Mouse (Mus musculus) limb, embryonic 12.5 days (tissue): Measurements from ENCODE around the gene Ccdc91. TPM values are rescaled to one million over a fixed set of nuclear protein-coding genes. Genes with fewer than 3 reads are reported as not detected.

Experiments
- ATAC-seq: fragments of 200-750 bp; cut with Nextera tagmentation; 2 replicates; pipeline ENCODE4 v1.8.0; 2017; ENCODE audit warnings: low read depth, moderate TSS enrichment; ENCODE audit not compliant: insufficient number of reproducible peaks, insufficient read depth, low FRiP score, low TSS enrichment
- H3K27ac ChIP-seq: fragments of 300-500 bp; sonication (generic); 2 replicates; pipeline ENCODE4 v1.5.1; 2016; ENCODE audit warnings: mild to moderate bottlenecking, moderate library complexity
- H3K27me3 ChIP-seq: fragments of 300-500 bp; sonication (generic); 2 replicates; pipeline ENCODE4 v1.6.1; 2016; ENCODE audit warnings: mild to moderate bottlenecking, moderate library complexity
- H3K36me3 ChIP-seq: fragments of 300-500 bp; sonication (generic); 2 replicates; pipeline ENCODE4 v1.6.1; 2016; ENCODE audit warnings: mild to moderate bottlenecking, moderate library complexity
- H3K4me1 ChIP-seq: fragments of 300-500 bp; sonication (generic); replicated peaks from 2 replicates; pipeline ENCODE4 v1.6.1; 2016
- H3K4me2 ChIP-seq: fragments of 300-500 bp; sonication (generic); 2 replicates; pipeline ENCODE4 v1.6.1; 2016; ENCODE audit warnings: mild to moderate bottlenecking, moderate library complexity
- H3K4me3 ChIP-seq: fragments of 300-500 bp; sonication (generic); replicated peaks from 2 replicates; pipeline ENCODE4 v1.5.1; 2016; ENCODE audit warnings: mild to moderate bottlenecking
- H3K9ac ChIP-seq: fragments of 300-500 bp; sonication (generic); replicated peaks from 2 replicates; pipeline ENCODE4 v1.6.1; 2016; ENCODE audit warnings: mild to moderate bottlenecking, moderate library complexity
- H3K9me3 ChIP-seq: fragments of 300-500 bp; sonication (generic); 2 replicates; pipeline ENCODE4 v1.6.1; 2016; ENCODE audit warnings: mild to moderate bottlenecking, moderate library complexity
- WGBS: fragments of 180-500 bp; shearing (Covaris S2); methylation state at CpG from one replicate; pipeline ENCODE4 v1.1.7; 2016; 5-methylcytosine and 5-hydroxymethylcytosine counted together
- polyA plus RNA-seq: library from polyadenylated mRNA; unstranded; fragments of >200 nt; fragmentation: Nextera tagmentation; extraction: Ambion mirVana; gene quantifications from 2 replicates; pipeline ENCODE4 v1.2.1, GENCODE M21; 2016

Gene Ccdc91
- polyA plus RNA-seq, 1 experiment from 2014 or later, result 27.8 TPM

DNA sequence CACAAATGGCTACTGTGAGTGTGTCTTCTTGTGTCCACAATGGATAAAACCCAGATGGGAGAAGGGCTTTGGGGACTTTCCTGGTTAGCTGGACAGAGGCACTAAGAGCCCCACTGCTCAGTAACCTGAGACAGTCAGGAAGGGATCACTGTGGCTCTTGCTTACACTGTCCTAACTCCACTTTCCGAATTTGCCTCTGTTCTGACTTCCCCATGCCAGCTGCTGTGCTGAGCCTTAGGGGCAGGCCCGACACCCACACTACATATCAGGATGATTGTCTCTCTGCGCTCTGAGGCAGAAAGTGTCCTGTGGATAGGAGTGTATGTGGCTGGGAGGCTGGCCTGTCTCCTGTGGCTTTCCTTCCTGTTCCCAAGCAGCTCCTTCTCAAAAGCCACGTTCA, 97.5 kb downstream of the Ccdc91 start:
- 56% methylated on average over 4 of the region's 4 CpGs for WGBS
- H3K36me3 ChIP-seq, result no peaks in the 10 kb centered on the region
- no peak overlapping the region for H3K4me3 ChIP-seq
- peaks cover 9% of the 10 kb centered on the region for H3K4me1 ChIP-seq
- H3K27ac ChIP-seq, result no peak overlapping the region
- H3K9me3 ChIP-seq, result no peaks in the 10 kb centered on the region
- no peaks in the 10 kb centered on the region for H3K27me3 ChIP-seq
- no peak overlapping the region for H3K4me2 ChIP-seq
- no peak for ATAC-seq
- H3K9ac ChIP-seq, result no peak overlapping the region

DNA sequence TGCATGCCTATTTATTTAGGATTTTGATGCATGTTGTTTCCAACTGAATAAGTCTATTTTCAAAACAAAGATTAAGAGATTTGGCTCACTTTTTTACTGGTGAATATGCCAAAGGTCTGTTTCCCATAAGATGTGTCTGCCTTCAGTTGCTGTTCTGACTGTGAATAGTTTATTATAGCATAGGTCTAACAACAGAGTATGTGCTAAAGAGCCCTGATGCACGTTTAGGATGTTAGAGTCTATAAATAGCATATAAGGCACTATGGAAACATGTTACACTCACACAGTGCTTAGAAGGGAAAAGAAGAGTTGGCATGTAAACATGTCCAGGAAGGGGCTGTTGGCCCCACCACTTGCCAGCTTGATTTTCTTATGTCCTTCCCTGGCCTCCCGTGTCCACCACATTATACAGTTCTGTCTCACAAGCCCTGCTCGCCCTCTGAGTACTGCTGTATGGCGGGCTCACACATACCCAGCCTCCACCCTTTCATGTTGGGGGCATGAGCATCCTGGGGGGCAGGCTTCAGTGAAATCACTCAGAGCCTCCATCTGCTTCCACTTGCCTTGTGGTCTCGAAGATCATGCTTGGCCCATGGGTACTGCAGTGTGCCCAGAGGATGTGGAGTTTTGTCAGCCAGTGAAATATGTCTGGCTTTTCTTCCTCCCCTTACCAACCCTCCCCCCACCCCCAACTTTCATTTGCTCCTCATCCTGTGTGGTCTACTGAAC, 99.0 kb downstream of the Ccdc91 start:
- no peak for ATAC-seq
- Histone ChIP-seq H3K4me2 (no peak overlapping the region), H3K27me3 (no peaks in the 10 kb centered on the region), H3K4me3 (no peak overlapping the region), H3K27ac (peak overlapping the region; percentile 7; the same call in 1 of the 2 replicates), H3K36me3 (no peaks in the 10 kb centered on the region), H3K9me3 (no peaks in the 10 kb centered on the region), H3K4me1 (peaks cover 9% of the 10 kb centered on the region), H3K9ac (no peak overlapping the region)
- 49% methylated on average over 5 of the region's 5 CpGs for WGBS

DNA sequence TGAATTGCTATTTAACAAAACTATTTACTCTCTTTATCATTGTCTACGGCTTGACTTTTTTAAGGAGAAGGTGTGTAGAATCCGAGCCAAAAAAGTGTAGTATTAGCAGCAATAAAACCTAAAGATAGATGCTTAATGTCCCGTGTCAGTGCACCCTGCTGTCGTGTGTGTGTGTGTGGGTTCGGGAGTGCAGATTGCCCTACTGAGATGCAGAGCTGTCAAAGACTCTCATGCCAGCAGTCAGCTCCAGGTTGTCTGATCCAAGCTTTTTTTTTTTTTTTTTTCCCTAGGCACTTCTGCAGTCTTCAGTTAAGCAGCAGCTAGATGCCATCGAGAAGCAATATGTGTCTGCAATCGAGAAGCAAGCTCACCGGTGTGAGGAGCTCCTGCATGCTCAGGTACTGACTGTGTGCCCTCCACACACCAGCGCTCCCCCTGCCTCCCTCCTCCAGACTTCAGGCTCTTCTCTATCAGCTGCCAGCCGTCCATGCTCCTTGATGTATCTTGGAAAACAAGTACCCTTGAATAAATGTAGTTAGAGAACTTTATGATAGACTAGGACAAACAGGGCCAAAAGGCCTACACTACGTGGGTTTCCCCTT, 99.7 kb downstream of the Ccdc91 start:
- Histone ChIP-seq H3K4me3 (no peak overlapping the region), H3K9me3 (no peaks in the 10 kb centered on the region), H3K27me3 (no peaks in the 10 kb centered on the region), H3K36me3 (no peaks in the 10 kb centered on the region), H3K27ac (no peak overlapping the region), H3K4me1 (peaks cover 9% of the 10 kb centered on the region), H3K9ac (no peak overlapping the region), H3K4me2 (no peak overlapping the region)
- ATAC-seq, result no peak
- 52% methylated on average over 11 of the region's 11 CpGs for WGBS

DNA sequence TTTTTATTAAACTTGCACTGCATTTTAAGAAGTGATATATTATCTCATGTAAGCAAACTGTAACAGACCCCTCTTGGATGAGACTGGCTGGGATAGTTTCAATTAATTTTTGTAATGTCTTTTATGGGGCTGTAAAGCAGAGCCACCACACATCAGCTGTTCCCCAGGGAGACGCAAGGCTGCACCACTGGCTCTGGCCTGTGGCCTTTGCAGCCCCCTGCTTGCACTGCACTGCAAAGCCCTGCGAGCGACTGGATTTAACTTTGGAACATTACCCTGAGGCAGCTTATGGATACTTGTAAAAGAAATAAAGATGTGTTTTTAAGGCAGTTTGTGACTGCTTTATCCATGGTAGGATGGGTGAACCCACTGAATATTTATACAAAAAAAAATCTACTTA, 112.0 kb downstream of the Ccdc91 start:
- Histone ChIP-seq H3K4me3 (no peak overlapping the region), H3K9me3 (no peaks in the 10 kb centered on the region), H3K36me3 (no peaks in the 10 kb centered on the region), H3K27ac (no peak overlapping the region), H3K27me3 (no peaks in the 10 kb centered on the region), H3K4me1 (peaks cover 24% of the 10 kb centered on the region), H3K9ac (no peak overlapping the region), H3K4me2 (no peak overlapping the region)
- WGBS, result 22% methylated on average over 3 of the region's 3 CpGs
- ATAC-seq, result no peak

DNA sequence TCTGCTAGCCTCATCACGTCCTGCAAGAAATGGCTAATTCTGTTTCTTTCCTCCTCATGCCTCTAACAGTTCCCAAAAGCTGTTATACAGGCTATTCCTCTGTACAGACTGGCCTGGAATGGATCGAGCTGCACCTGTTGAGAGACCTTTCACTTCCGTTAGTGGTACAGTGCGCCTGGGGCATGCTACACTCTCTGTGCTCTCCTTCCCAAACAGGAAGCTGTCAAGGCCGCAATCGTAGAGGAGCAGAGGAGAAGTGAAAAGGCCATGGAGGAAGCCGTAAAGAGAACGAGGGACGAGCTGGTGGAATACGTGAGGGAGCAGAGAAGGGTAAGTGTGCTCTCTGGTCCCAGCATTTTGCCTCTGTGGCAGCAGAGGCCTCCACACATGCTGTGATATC, 131.0 kb downstream of the Ccdc91 start:
- Histone ChIP-seq H3K27me3 (no peaks in the 10 kb centered on the region), H3K36me3 (no peaks in the 10 kb centered on the region), H3K27ac (no peak overlapping the region), H3K4me3 (no peak overlapping the region), H3K4me2 (no peak overlapping the region), H3K9ac (no peak overlapping the region), H3K9me3 (no peaks in the 10 kb centered on the region), H3K4me1 (no peaks in the 10 kb centered on the region; the same call in 1 of the 2 replicates)
- WGBS, result 71% methylated on average over 10 of the region's 10 CpGs
- ATAC-seq, result no peak

DNA sequence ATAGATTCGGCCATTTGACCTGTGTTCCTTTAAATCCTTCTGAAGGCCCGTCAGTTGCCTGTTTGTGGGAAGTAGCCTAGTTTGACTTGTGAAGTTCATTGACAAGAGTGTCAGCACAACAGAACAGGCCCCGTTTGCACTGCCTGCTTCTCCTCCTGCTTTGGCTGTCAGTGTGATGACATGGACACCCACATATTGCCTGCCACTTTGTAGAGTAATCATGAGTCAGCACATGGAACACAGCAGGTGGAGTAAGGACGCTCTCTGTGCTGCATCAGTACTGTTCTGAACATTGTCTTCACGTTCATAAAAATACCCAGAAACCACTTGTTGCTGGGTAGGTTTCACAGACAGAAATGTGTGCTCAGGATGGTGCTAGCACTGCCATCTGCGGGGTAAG, 132.0 kb downstream of the Ccdc91 start:
- Histone ChIP-seq H3K9ac (no peak overlapping the region), H3K27ac (no peak overlapping the region), H3K9me3 (no peaks in the 10 kb centered on the region), H3K4me1 (no peaks in the 10 kb centered on the region; the same call in 1 of the 2 replicates), H3K36me3 (no peaks in the 10 kb centered on the region), H3K4me2 (no peak overlapping the region), H3K27me3 (no peaks in the 10 kb centered on the region), H3K4me3 (no peak overlapping the region)
- whole genome bisulfite sequencing, result 75% methylated on average over 6 of the region's 6 CpGs
- no peak for ATAC-seq

DNA sequence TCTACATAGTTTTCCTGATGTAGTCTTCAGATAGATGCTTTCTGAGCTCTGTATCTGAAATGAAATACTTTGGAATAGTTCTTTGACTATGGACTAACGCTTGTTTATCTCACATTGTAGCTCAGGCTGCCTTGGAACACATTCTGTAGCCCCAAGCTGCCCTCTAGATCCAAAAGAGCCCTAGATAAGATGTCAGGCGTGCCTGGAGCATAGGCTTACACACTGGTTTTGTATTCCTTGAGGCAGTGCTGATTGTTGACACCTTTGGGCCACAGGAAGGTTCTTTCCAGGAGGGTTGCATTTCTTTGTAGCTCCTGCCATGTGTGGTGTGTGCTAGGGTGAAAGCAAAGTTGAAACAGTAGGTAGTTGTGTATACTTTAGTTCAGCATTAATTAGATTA, 139.7 kb downstream of the Ccdc91 start:
- Histone ChIP-seq H3K27ac (no peak overlapping the region), H3K4me1 (no peaks in the 10 kb centered on the region), H3K36me3 (no peaks in the 10 kb centered on the region; the same call in 1 of the 2 replicates), H3K9me3 (no peaks in the 10 kb centered on the region), H3K4me2 (no peak overlapping the region), H3K27me3 (no peaks in the 10 kb centered on the region), H3K4me3 (no peak overlapping the region), H3K9ac (no peak overlapping the region)
- ATAC-seq, result no peak
- 83% methylated on average over 2 of the region's 2 CpGs for whole genome bisulfite sequencing

DNA sequence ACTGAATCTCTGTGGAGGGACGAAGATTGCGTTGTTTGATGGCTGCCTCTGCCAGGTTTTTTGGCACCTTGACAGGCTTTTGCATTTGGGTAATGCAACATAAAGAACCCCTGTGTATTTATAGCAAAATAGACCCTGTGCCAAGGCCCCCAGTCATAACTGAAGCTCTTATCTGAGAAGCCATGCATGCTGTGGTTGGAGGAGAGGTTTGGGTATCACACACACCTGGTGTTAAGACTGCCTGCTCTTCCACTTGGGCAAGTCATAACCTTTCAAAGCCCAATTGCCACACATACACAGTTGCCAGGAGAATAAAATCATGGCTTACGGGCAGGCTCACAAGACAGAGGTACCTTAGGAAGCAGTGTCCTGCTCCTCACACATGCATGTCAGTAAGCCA, 147.5 kb downstream of the Ccdc91 start:
- Histone ChIP-seq H3K36me3 (no peaks in the 10 kb centered on the region), H3K9me3 (no peaks in the 10 kb centered on the region), H3K9ac (no peak overlapping the region), H3K4me3 (no peak overlapping the region), H3K4me1 (peaks cover 3% of the 10 kb centered on the region; the same call in 1 of the 2 replicates), H3K27me3 (no peaks in the 10 kb centered on the region), H3K4me2 (no peak overlapping the region), H3K27ac (no peak overlapping the region)
- 91% methylated on average over 3 of the region's 3 CpGs for WGBS
- no peak for ATAC-seq

DNA sequence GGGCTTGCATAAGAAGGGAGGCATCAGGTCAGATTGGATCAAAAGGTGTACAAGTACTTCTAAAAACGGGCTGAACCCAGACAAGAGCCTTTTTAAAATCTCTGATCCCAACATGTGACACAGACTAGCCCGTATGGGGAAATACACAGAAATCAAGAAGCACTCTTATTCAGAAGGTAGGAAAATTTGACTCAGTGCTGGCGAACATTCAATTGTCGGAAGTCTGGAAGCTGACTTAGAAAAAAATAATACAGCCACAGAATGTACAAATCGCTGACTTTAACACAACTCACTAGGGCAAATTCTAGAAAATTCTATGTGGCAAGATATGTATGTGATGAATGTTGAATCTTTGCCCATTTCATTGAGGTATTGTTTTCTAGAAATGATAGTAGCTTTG, 160.8 kb downstream of the Ccdc91 start:
- no peak overlapping the region for H3K4me2 ChIP-seq
- H3K36me3 ChIP-seq, result peaks cover 3% of the 10 kb centered on the region; the same call in 1 of the 2 replicates
- H3K9ac ChIP-seq, result no peak overlapping the region
- H3K4me3 ChIP-seq, result no peak overlapping the region
- H3K27ac ChIP-seq, result no peak overlapping the region
- no peaks in the 10 kb centered on the region for H3K4me1 ChIP-seq
- H3K27me3 ChIP-seq, result no peaks in the 10 kb centered on the region
- no peak for ATAC-seq
- no peaks in the 10 kb centered on the region for H3K9me3 ChIP-seq
- WGBS, result 87% methylated on average over 5 of the region's 5 CpGs

DNA sequence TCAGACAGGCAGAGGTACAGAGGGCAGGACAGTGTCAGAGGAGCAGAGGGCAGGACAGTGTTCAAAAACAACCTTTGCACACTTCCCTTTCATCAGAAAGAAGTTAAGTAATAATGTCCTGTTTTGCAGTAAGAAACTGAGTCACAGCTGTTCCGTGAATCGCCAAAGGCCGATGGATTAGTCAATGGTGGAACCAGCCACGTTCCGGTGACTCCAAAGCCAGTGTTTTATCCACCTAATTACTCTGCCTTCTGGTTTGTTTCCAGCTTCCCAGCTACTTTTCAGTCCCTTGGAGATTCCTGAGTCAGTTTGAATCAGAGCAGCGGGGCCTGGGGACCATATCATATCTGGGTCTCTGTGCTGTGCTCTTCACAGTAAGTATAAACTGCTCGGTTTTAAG, 168.2 kb downstream of the Ccdc91 start:
- no peaks in the 10 kb centered on the region for H3K9me3 ChIP-seq
- H3K27me3 ChIP-seq, result no peaks in the 10 kb centered on the region; the same call in 1 of the 2 replicates
- no peaks in the 10 kb centered on the region for H3K36me3 ChIP-seq
- H3K4me2 ChIP-seq, result no peak overlapping the region
- 86% methylated on average over 7 of the region's 7 CpGs for WGBS
- peaks cover 15% of the 10 kb centered on the region; the same call in 1 of the 2 replicates for H3K4me1 ChIP-seq
- H3K27ac ChIP-seq, result no peak overlapping the region
- H3K9ac ChIP-seq, result no peak overlapping the region
- no peak for ATAC-seq
- no peak overlapping the region for H3K4me3 ChIP-seq

DNA sequence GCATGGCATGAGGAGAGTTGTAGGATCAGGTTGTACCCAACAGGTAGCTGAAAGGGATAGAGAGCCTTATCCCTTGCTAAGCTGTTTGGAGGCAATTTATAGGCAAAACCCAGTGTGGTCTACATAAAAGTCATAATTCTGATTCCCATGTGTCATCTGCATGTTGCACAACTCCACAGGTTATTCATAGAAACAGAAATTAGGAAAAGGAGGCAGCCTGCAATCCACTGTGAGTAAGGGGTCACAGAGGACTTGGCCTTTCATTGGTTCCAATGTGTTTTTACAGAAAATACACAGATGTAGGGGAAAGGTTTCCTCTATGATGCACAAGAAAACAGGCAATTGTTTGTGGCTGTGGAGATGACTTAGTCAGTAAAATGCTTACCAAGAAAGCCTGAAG, 168.8 kb downstream of the Ccdc91 start:
- H3K27ac ChIP-seq, result no peak overlapping the region
- no peaks in the 10 kb centered on the region for H3K9me3 ChIP-seq
- H3K4me1 ChIP-seq, result peaks cover 15% of the 10 kb centered on the region; the same call in 1 of the 2 replicates
- H3K36me3 ChIP-seq, result no peaks in the 10 kb centered on the region
- no peak overlapping the region for H3K4me2 ChIP-seq
- H3K9ac ChIP-seq, result no peak overlapping the region
- ATAC-seq, result no peak
- no peaks in the 10 kb centered on the region; the same call in 1 of the 2 replicates for H3K27me3 ChIP-seq
- H3K4me3 ChIP-seq, result no peak overlapping the region
